In genomic region chr4:89381077-89381476, GRCm38 (mm10) we compare ENCODE assay signal across 28 mouse cellular contexts.
"Had no signal": no experiment of that assay in that cellular context is flagged by ENCODE, and none has a peak within 500 bp of the region (broad histone marks: within the 10 kb centered on the region; RNA-seq: fewer than 3 reads in every experiment).

No protein-coding gene starts in this region.

- H3K4me1 ChIP-seq: limb, embryonic 10.5 days; limb, embryonic 12.5 days; limb, embryonic 13.5 days; limb, embryonic 15.5 days; liver, embryonic 12.5 days; liver, embryonic 15.5 days; lung, embryonic 15.5 days; midbrain, embryonic 10.5 days; midbrain, embryonic 12.5 days; midbrain, embryonic 13.5 days; midbrain, embryonic 15.5 days; neural tube, embryonic 12.5 days had no signal

- H3K4me3 ChIP-seq: limb, embryonic 10.5 days; limb, embryonic 12.5 days; limb, embryonic 13.5 days; limb, embryonic 15.5 days; liver, embryonic 12.5 days; liver, embryonic 13.5 days; liver, embryonic 15.5 days; lung, embryonic 15.5 days; megakaryocyte, embryonic 14.5 days; midbrain, embryonic 10.5 days; midbrain, embryonic 12.5 days; midbrain, embryonic 13.5 days; midbrain, embryonic 15.5 days; myocyte; neural tube, embryonic 12.5 days had no signal

- H3K4me2 ChIP-seq: limb, embryonic 12.5 days; limb, embryonic 13.5 days; limb, embryonic 15.5 days; liver, embryonic 11.5 days; liver, embryonic 12.5 days; liver, embryonic 13.5 days; liver, embryonic 15.5 days; lung, embryonic 14.5 days; lung, embryonic 15.5 days; midbrain, embryonic 11.5 days; midbrain, embryonic 12.5 days; midbrain, embryonic 13.5 days; midbrain, embryonic 15.5 days; neural tube, embryonic 12.5 days had no signal

- H3K27ac ChIP-seq: limb, embryonic 10.5 days; limb, embryonic 12.5 days; limb, embryonic 13.5 days; limb, embryonic 15.5 days; liver, embryonic 12.5 days; liver, embryonic 13.5 days; liver, embryonic 14.5 days; liver, embryonic 15.5 days; lung, embryonic 15.5 days; macrophage; midbrain, embryonic 10.5 days; midbrain, embryonic 12.5 days; midbrain, embryonic 13.5 days; midbrain, embryonic 15.5 days; neural tube, embryonic 12.5 days had no signal

- H3K36me3 ChIP-seq: limb, embryonic 10.5 days; limb, embryonic 12.5 days; limb, embryonic 13.5 days; limb, embryonic 15.5 days; liver, embryonic 12.5 days; liver, embryonic 13.5 days; liver, embryonic 15.5 days; lung, embryonic 15.5 days; midbrain, embryonic 10.5 days; midbrain, embryonic 12.5 days; midbrain, embryonic 13.5 days; midbrain, embryonic 15.5 days; neural tube, embryonic 12.5 days had no signal

- H3K9me3 ChIP-seq: limb, embryonic 10.5 days; limb, embryonic 12.5 days; limb, embryonic 13.5 days; limb, embryonic 15.5 days; liver, embryonic 12.5 days; liver, embryonic 13.5 days; liver, embryonic 15.5 days; lung, embryonic 15.5 days; midbrain, embryonic 10.5 days; midbrain, embryonic 12.5 days; midbrain, embryonic 13.5 days; midbrain, embryonic 15.5 days; neural tube, embryonic 12.5 days had no signal

- DNase-seq: left cerebral cortex, postnatal 4 days; liver; liver, embryonic 13.5 days; liver, postnatal 0 days; lung, adult 2 months; lung, embryonic 14.5 days; lung, postnatal 10 days; lung, postnatal 14 days; lung, postnatal 4 days; midbrain, embryonic 14.5 days had no signal

- H3K9ac ChIP-seq: limb, embryonic 12.5 days; limb, embryonic 13.5 days; limb, embryonic 15.5 days; liver, embryonic 12.5 days; liver, embryonic 13.5 days; liver, embryonic 14.5 days; liver, embryonic 15.5 days; liver, postnatal 0 days; lung, embryonic 14.5 days; lung, embryonic 15.5 days; midbrain, embryonic 12.5 days; midbrain, embryonic 13.5 days; midbrain, embryonic 15.5 days; neural tube, embryonic 12.5 days had no signal

- H3K27me3 ChIP-seq: limb, embryonic 12.5 days; limb, embryonic 13.5 days; limb, embryonic 15.5 days; liver, embryonic 15.5 days; lung, embryonic 15.5 days; midbrain, embryonic 12.5 days; midbrain, embryonic 13.5 days; midbrain, embryonic 15.5 days; neural tube, embryonic 12.5 days had no signal
